Mouse (Mus musculus) heart, adult 2 months (tissue): Measurements from ENCODE around the gene Kl. TPM values are rescaled to one million over a fixed set of nuclear protein-coding genes. Genes with fewer than 3 reads are reported as not detected.

Experiments
- DNase-seq, 2 experiments: peaks; one replicate each; pipeline ENCODE4 v3.0.0; 2021
- H3K27ac ChIP-seq: fragments of 200-600 bp; 2 replicates; pipeline ENCODE4 v1.8.1; 2022
- H3K27me3 ChIP-seq: fragments of 200-500 bp; 2 replicates; pipeline ENCODE4 v1.6.1; 2012; ENCODE audit warnings: mild to moderate bottlenecking, low read length, inconsistent platforms, mixed read lengths; ENCODE audit not compliant: control insufficient read depth, insufficient read depth
- H3K36me3 ChIP-seq: fragments of 200-500 bp; 2 replicates; pipeline ENCODE4 v1.6.1; 2012; ENCODE audit warnings: low read length, inconsistent platforms; ENCODE audit not compliant: control insufficient read depth, insufficient read depth
- H3K4me1 ChIP-seq: fragments of 200-500 bp; 2 replicates; pipeline ENCODE4 v1.6.1; 2011; ENCODE audit warnings: low read length; ENCODE audit not compliant: control insufficient read depth, insufficient read depth
- H3K4me3 ChIP-seq: fragments of 200-600 bp; 2 replicates; pipeline ENCODE4 v1.8.1; 2022
- H3K79me2 ChIP-seq: fragments of 200-500 bp; replicated peaks from 2 replicates; pipeline ENCODE4 v1.6.1; 2012; ENCODE audit warnings: mild to moderate bottlenecking, inconsistent platforms, low read length, moderate library complexity, mixed read lengths; ENCODE audit not compliant: control insufficient read depth, insufficient read depth
- H3K9ac ChIP-seq: fragments of 200-500 bp; 2 replicates; pipeline ENCODE4 v1.6.1; 2012; ENCODE audit warnings: low read depth, mild to moderate bottlenecking, control low read depth, inconsistent platforms, low read length, mixed read lengths
- CTCF ChIP-seq: fragments of 200-600 bp; IDR thresholded peaks from 2 replicates; pipeline ENCODE4 v1.8.1; 2022; ENCODE audit warnings: antibody characterized with exemption, mild to moderate bottlenecking, moderate library complexity
- EP300 ChIP-seq: fragments of 200-500 bp; IDR thresholded peaks from 2 replicates; pipeline ENCODE4 v1.6.1; 2011; ENCODE audit warnings: low read depth, low read length, control low read depth; ENCODE audit not compliant: insufficient read depth
- POLR2A ChIP-seq: fragments of 200-500 bp; IDR thresholded peaks from 2 replicates; pipeline ENCODE4 v1.6.1; 2011; ENCODE audit warnings: mild to moderate bottlenecking, low read depth, low read length, control low read depth; ENCODE audit not compliant: insufficient read depth
- WGBS: fragments of 180-500 bp; shearing (Covaris S2); methylation state at CpG from one replicate; pipeline ENCODE4 v1.1.7; 2018; 5-methylcytosine and 5-hydroxymethylcytosine counted together
- intact Hi-C: fragments of 180-260 bp; cut with DNase I; formaldehyde crosslinking; loops from one replicate; pipeline ENCODE4 v1.15.1; 2025
- polyA plus RNA-seq: library from polyadenylated mRNA; depleted of rRNA; stranded (reverse); fragments of >200 nt; gene quantifications from 2 replicates; pipeline ENCODE4 v1.2.3, GENCODE M21; 2012
- total RNA-seq, 2 experiments: library from RNA; stranded (reverse); gene quantifications; 2 replicates each; pipeline ENCODE4 v1.2.3; 2021

Kl gene
- total and polyA plus RNA-seq, 3 experiments, result 0.03 to 0.07 (median 0.06) TPM

DNA sequence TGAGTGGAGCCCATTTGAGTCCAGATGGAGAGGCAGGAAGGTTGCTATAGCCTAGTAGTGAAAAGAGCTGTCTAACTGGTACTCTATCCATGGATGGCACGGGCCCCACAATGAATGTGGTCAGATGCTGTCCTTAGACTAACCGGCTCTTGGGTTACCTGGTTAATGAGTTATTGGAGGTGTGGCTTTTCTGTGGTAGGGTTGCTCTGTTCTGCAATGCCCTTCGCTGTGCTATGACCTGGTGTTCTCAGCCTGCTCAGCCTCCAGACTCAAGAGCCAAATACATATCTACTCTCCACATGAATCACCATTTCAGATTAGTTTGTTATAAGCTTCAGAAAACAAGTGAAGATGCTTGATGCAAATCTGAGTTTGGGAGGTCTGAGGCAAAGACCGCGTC, 90.5 kb downstream of the Kl start:
- intact Hi-C loops, result no loop called here
- no peak overlapping the region for H3K9ac ChIP-seq

More for the DNA sequence above, 90.5 kb downstream of the Kl start:
- no peaks in the 10 kb centered on the region for H3K27me3 ChIP-seq
- no peaks in the 10 kb centered on the region for H3K79me2 ChIP-seq
- 96% methylated on average over 5 of the region's 5 CpGs for WGBS
- no peak overlapping the region for H3K4me3 ChIP-seq
- TF ChIP-seq POLR2A (no peak), CTCF (no peak), EP300 (no peak)
- no peak for DNase-seq
- H3K27ac ChIP-seq, result no peak overlapping the region
- peaks cover 4% of the 10 kb centered on the region for H3K36me3 ChIP-seq
- H3K4me1 ChIP-seq, result peaks cover 7% of the 10 kb centered on the region
